Mouse (Mus musculus) kidney, adult 2 months (tissue): ENCODE data around the gene Lgi4. TPM values are rescaled to one million over a fixed set of nuclear protein-coding genes. Genes with fewer than 3 reads are reported as not detected.

ENCODE experiments used
- DNase-seq: peaks from one replicate; pipeline ENCODE4 v3.0.0; 2021
- H3K27ac ChIP-seq: fragments of 200-500 bp; 2 replicates; pipeline ENCODE4 v1.5.1; 2012; ENCODE audit warnings: low read depth, low read length, control low read depth, inconsistent platforms; ENCODE audit not compliant: insufficient read depth
- H3K27me3 ChIP-seq: fragments of 200-500 bp; replicated peaks from 2 replicates; pipeline ENCODE4 v1.6.1; 2012; ENCODE audit warnings: mild to moderate bottlenecking, moderate library complexity, low read length, inconsistent platforms; ENCODE audit not compliant: control insufficient read depth, insufficient read depth
- H3K36me3 ChIP-seq: fragments of 200-500 bp; 2 replicates; pipeline ENCODE4 v1.6.1; 2012; ENCODE audit warnings: mild to moderate bottlenecking, moderate library complexity, low read length, inconsistent platforms; ENCODE audit not compliant: control insufficient read depth, insufficient read depth
- H3K4me1 ChIP-seq: fragments of 200-500 bp; 2 replicates; pipeline ENCODE4 v1.6.1; 2011; ENCODE audit warnings: low read length; ENCODE audit not compliant: control insufficient read depth, insufficient read depth
- H3K4me3 ChIP-seq: fragments of 200-500 bp; 2 replicates; pipeline ENCODE4 v1.5.1; 2011; ENCODE audit warnings: mild to moderate bottlenecking, low read depth, low read length, control low read depth; ENCODE audit not compliant: insufficient read depth
- CTCF ChIP-seq: fragments of 200-500 bp; conservative IDR thresholded peaks from 2 replicates; pipeline ENCODE4 v1.5.1; 2011; ENCODE audit warnings: low read depth, mild to moderate bottlenecking, control low read depth, low read length, moderate library complexity, mixed read lengths; ENCODE audit not compliant: insufficient read depth, insufficient read length
- POLR2A ChIP-seq: fragments of 200-500 bp; IDR thresholded peaks from one replicate; pipeline ENCODE4 v1.6.1; 2011; ENCODE audit warnings: low read depth, low read length, control low read depth
- WGBS: fragments of 180-500 bp; shearing (Covaris S2); methylation state at CpG from one replicate; pipeline ENCODE4 v1.1.7; 2018; 5-methylcytosine and 5-hydroxymethylcytosine counted together
- polyA plus RNA-seq: library from polyadenylated mRNA; depleted of rRNA; stranded (reverse); fragments of >200 nt; gene quantifications from 2 replicates; pipeline ENCODE4 v1.2.3, GENCODE M21; 2012

The Lgi4 gene
- polyA plus RNA-seq, 1 experiment = 0.99 TPM

DNA sequence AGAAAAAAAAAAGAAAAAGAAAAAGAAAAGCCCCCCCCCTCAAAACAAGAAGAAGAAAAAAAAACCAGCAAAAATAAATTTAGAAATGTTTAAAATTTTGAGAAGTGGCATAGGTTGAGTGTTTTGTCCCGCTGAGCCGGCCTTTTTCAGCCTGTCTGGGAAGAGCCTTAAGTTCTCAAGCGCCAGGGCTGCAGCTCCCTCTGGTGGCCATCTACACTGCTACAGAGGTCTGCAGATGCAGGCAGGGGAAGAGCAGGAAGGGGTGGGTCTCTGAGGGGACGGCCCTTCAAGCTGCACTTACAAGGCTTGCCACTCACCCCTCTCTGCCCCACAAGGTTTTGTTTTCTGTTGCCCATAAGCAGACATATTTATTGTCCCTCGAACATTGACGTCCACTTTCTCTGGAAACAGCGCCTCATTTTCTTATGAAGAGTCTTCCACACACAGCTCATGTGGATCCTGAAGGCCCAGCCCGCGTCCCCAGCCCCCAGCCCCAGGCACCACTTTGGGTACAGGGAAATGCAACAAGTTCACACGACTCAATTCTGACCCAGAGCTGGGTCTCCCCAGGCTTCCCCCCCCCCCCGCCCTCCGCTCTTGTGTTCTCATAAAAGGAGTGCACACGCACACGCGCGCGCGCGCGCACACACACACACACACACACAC is 38.6 kb downstream of the Lgi4 start:
- Histone ChIP-seq H3K27me3 (no peaks in the 10 kb centered on the region), H3K27ac (no peak overlapping the region), H3K4me3 (no peak overlapping the region), H3K36me3 (no peaks in the 10 kb centered on the region; the same call in 1 of the 2 replicates), H3K4me1 (no peaks in the 10 kb centered on the region)
- WGBS = 40% methylated on average over 20 of the region's 20 CpGs
- peak; percentile 94 for DNase-seq
- TF ChIP-seq CTCF = peak; percentile 94
- TF ChIP-seq POLR2A = no peak

DNA sequence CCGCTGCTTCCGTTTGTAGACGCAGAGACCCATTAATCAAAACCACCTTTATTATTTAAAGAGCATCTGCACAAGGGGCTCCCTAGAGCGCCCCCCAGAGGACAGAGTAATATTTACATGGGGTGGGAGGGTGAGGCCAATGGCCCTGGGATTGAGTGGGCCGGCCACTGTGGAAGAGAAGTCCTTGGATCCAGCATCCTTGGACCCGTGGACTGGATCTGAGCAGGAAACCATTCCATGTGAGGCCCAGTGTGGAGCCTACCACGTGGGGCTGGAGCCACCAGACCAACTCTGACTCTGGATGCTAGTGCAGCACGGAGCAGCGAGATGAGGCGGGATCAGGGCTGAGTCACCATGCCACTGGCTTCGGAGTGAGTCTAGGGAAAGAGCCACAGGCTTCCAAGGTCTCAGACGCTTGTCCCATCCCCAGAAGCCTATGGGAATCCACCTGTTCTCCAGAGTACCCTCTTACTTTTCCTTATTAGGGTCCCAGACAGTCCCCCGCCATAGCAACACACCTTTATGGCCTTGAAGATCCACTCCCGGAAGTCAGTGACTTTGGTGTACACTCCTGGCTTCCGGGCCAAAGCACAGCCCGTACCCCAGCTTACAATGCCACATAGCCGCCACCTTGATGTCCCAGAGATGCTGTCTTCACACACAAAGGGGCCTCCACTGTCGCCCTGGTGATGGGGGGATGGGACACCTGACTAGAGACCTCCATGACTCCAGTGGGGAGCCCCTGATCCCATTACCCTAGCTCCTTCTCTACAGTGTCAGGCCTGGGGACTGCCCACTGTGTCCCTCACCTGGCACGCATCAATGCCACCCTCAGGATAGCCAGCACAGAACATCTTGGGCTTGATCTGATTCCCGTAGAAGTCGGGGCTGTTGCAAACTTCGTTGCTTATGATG is 39.8 kb downstream of the Lgi4 start:
- Histone ChIP-seq H3K4me3 (no peak overlapping the region), H3K36me3 (no peaks in the 10 kb centered on the region; the same call in 1 of the 2 replicates), H3K27me3 (no peaks in the 10 kb centered on the region), H3K4me1 (no peaks in the 10 kb centered on the region), H3K27ac (no peak overlapping the region)
- TF ChIP-seq POLR2A (no peak), CTCF (0 out of 2 replicates have a peak, but pooled peaks have one; percentile 9)
- WGBS = 77% methylated on average over 22 of the region's 22 CpGs
- no peak for DNase-seq

GRCm38 (mm10) chr7:31099612-31099982 is 40.5 kb downstream of the Lgi4 start:
- no peaks in the 10 kb centered on the region; the same call in 1 of the 2 replicates for H3K36me3 ChIP-seq
- H3K4me1 ChIP-seq = no peaks in the 10 kb centered on the region
- no peak for DNase-seq
- TF ChIP-seq POLR2A (no peak), CTCF (0 out of 2 replicates have a peak, but pooled peaks have one; percentile 25)
- H3K27me3 ChIP-seq = no peaks in the 10 kb centered on the region
- WGBS = 83% methylated on average over 6 of the region's 6 CpGs
- H3K27ac ChIP-seq = no peak overlapping the region
- no peak overlapping the region for H3K4me3 ChIP-seq

GRCm38 (mm10) chr7:31100786-31101185 is 41.6 kb downstream of the Lgi4 start:
- TF ChIP-seq POLR2A = no peak
- no peak for TF ChIP-seq CTCF
- Histone ChIP-seq H3K4me3 (no peak overlapping the region), H3K36me3 (no peaks in the 10 kb centered on the region; the same call in 1 of the 2 replicates), H3K27me3 (no peaks in the 10 kb centered on the region), H3K27ac (no peak overlapping the region), H3K4me1 (no peaks in the 10 kb centered on the region)
- DNase-seq = no peak
- WGBS = 69% methylated on average over 14 of the region's 14 CpGs

DNA sequence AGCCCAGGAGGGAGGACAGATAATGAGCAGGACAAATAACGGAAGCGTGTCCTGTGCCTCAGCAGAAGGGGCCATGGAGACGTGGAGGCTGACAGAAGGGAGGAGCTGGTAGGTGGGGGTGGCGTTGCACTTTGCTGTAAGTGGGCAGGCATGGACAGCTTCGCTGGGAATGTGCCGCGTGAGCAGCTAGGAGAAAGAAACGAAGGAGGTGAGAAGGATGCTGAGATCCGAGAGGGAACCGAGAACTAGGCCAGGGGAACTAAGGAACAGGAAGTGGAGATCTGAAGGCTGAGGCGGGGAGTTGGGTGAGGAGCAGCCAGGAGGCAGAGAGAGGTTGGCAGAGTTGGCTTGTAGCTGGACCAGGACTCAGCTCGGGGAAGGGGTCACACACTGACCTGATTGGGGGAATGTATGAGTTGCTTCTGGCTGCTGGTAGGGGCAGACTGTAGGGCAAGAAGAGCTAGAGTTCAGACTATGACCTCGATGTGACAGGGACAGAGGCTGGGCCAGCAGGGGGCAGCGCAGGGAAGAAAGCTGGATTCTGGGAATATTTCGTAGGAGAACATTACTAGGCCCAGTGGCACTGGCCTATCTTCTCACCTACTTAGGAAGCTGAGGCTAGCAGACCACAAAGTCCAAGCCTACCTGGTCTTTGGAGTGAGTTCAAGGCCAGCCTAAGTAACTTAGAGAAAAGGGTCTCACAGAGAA is 46.1 kb downstream of the Lgi4 start:
- peak; percentile 71 for TF ChIP-seq CTCF
- TF ChIP-seq POLR2A = no peak
- Histone ChIP-seq H3K4me1 (peaks cover 22% of the 10 kb centered on the region), H3K27ac (no peak overlapping the region), H3K36me3 (no peaks in the 10 kb centered on the region; the same call in 1 of the 2 replicates), H3K4me3 (no peak overlapping the region), H3K27me3 (no peaks in the 10 kb centered on the region)
- WGBS = 40% methylated on average over 15 of the region's 15 CpGs
- peak; percentile 74 for DNase-seq

DNA sequence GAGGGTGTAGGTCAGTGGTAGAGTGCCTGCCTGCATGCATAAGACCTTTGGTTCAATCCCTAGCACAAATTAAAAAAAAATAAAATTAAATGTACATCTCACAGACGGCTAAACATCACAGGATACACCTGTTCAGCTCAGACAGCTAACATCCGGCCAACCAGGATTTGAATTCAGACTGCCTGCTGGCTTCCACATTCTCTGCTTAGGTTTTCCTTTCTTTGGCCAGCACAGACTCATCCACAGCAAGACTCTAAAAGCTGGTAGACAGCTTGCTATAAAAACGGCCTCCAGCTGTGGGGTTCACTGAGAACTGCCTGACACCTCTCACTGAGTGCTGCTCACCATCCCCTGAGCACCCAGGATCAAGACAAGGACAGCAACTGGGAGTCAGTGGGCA is 47.0 kb downstream of the Lgi4 start:
- H3K27me3 ChIP-seq = no peaks in the 10 kb centered on the region
- TF ChIP-seq CTCF (no peak), POLR2A (no peak)
- WGBS = 48% methylated on average over 3 of the region's 3 CpGs
- no peak overlapping the region for H3K27ac ChIP-seq
- no peaks in the 10 kb centered on the region; the same call in 1 of the 2 replicates for H3K36me3 ChIP-seq
- no peak overlapping the region for H3K4me3 ChIP-seq
- H3K4me1 ChIP-seq = peaks cover 22% of the 10 kb centered on the region
- DNase-seq = no peak

GRCm38 (mm10) chr7:31107781-31108180 is 48.6 kb downstream of the Lgi4 start:
- no peak for TF ChIP-seq POLR2A
- TF ChIP-seq CTCF = no peak
- Histone ChIP-seq H3K27ac (peak overlapping the region; percentile 46), H3K4me3 (no peak overlapping the region), H3K27me3 (no peaks in the 10 kb centered on the region), H3K36me3 (no peaks in the 10 kb centered on the region), H3K4me1 (peaks cover 33% of the 10 kb centered on the region)
- peak; percentile 92 for DNase-seq
- WGBS = 68% methylated on average over 11 of the region's 11 CpGs
